Mouse (Mus musculus) frontal cortex, postnatal 10 days (tissue): ENCODE data around the gene Srrt.
"Not testable (repeated sequence)": the region's sequence is repeated elsewhere in the genome, so short reads cannot be mapped to it uniquely, and the experiment has no call there.

Source experiments
- DNase-seq, 2 experiments: peaks; one replicate each; pipeline ENCODE4 v3.0.0; 2022; ENCODE audit warnings: low spot score in 2 of 2, mixed read lengths in 1 of 2

Srrt gene

GRCm38 (mm10) chr5:137297126-137297525 is 10.3 kb downstream of the Srrt start:
- DNase-seq = no peak

GRCm38 (mm10) chr5:137295712-137296111 is 11.8 kb downstream of the Srrt start:
- DNase-seq = no peak

GRCm38 (mm10) chr5:137295296-137295695 is 12.2 kb downstream of the Srrt start:
- DNase-seq = no peak

GRCm38 (mm10) chr5:137294744-137295093 is 12.8 kb downstream of the Srrt start:
- peak in 1 of 2 experiments; percentile 59 for DNase-seq

DNA sequence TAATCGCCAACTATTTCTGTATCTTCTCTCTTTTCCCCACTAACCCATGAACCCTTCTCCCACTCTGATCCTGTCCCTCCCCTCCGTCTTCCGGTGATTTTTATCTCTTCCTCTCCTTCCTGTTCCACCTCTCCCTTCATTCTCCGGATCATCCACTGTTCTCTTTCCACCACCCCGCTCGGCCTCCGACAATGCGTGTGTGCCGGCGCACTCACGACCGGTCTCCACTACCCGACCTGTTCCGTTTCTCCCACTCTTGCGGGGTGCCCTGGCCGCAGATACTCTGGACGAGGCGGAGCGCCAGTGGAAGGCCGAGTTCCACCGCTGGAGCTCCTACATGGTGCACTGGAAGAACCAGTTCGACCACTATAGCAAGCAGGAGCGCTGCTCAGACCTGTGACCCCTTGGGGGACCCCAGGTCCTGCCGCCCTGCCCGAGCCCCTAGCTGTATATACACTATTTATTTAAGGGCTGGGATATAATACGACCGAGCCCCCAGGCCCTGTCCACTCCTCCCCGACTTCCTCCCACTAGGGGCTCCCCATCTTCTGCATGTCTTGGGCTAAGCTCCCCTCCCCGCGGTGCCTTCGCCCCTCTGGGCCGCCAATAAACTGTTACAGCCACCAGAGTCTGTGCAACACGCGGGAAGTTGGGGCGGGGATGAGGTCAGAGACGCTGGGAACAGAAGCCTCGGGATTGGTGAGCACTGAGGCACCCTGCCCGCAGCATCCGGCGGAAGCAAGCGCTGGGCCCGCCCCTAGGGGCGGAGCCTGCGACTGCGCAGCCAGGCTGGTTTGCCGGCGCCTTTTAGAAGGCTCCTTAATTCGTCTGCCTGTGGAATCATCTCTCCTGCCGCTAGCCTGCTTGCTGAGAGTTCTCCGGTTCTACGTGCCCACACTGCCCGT is 13.4 kb downstream of the Srrt start, which contains the start of gene Ufsp1:
Ufsp1 (plus strand) TSS at position 791 of the 905 bp plus-strand sequence.
- peak; percentile 94 to 96 for DNase-seq

GRCm38 (mm10) chr5:137293282-137293681 is 14.2 kb downstream of the Srrt start:
- peak; percentile 64 to 68 for DNase-seq

GRCm38 (mm10) chr5:137291381-137291926 is 16.0 kb downstream of the Srrt start:
- DNase-seq = no peak

DNA sequence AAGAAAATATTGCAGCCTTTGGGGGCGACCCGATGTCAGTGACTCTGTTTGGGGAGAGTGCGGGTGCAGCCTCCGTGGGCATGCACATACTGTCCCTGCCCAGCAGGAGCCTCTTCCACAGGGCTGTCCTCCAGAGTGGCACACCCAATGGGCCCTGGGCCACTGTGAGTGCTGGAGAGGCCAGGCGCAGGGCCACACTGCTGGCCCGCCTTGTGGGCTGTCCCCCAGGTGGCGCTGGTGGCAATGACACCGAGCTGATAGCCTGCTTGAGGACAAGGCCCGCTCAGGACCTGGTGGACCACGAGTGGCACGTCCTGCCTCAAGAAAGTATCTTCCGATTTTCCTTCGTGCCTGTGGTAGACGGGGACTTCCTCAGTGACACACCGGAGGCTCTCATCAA is 16.8 kb downstream of the Srrt start:
- peak; percentile 32 to 55 for DNase-seq

- no peak for DNase-seq
Measured at GRCm38 (mm10) chr5:137289591-137290365, 17.7 kb downstream of the Srrt start.

DNA sequence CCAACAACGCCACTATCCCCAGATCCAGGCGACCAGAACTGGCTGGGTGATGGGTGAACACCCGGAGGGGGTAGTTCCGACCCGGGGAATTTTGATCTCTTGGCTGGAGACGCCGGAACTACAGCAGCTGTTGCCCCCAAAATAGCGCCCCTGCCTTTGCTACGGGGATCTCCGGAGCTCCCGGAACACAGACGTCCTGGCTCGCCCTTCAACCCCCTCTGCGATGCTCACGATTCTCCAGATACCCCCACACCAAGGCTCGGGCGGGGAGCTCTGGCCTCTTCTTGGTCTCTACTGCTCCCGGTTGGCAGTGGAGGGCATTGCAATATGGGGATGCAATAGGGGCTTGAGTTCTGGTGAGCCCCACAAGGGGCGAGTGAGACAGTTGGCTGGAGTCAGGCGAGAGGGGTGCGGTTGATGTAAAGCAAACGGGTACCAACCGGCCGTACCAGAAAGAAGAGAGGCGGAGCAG is 18.4 kb downstream of the Srrt start:
- peak; percentile 72 to 77 for DNase-seq

GRCm38 (mm10) chr5:137287953-137288743 is 19.3 kb downstream of the Srrt start:
- DNase-seq = peak; percentile 63 to 64

- DNase-seq = peak; percentile 72
Measured at GRCm38 (mm10) chr5:137287032-137287952, 20.2 kb downstream of the Srrt start, which contains the start of gene Ache. Gene Ache (plus strand): TSS chr5:137287519.

- peak; percentile 82 to 86 for DNase-seq
Measured at GRCm38 (mm10) chr5:137286655-137287031, 20.8 kb downstream of the Srrt start.

DNA sequence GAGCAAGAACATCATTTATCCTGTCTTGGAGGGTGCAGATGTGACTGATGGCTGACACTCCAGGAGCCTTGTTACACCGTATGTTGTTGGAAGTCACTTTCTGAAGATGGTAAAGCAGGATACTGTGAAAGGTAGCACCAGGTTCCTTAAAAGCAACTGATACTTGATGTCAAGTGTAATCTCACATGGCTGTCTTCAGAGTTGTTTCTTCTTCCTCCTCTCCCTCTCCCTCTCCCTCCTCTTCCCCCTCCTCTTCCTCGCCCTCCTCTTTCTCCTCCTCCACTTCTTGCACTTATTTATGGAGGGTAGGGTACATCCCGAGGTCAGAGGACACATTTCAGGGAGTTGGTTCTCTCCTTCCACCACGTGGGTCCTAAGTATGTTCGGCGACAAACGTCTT is 21.5 kb downstream of the Srrt start:
- no peak for DNase-seq

DNA sequence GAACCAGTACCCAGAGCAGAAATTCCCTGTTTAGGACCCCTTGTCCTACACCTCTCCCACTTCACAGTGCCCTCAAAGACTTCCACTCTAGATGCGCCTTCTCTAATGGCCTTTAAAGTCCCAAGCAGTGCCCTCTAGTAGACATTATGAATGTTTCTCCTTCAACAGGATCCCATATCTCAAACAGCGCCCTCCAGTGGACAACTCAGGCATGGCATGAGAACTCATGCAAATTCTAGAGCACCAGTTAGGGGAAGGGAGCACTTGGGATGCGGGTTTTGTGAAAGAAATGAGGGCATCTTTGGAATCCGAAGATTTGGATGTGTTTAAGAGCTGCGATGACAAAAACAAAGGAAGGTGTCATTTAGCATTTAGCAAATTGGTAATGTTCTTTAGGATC is 22.4 kb downstream of the Srrt start:
- no peak for DNase-seq

DNA sequence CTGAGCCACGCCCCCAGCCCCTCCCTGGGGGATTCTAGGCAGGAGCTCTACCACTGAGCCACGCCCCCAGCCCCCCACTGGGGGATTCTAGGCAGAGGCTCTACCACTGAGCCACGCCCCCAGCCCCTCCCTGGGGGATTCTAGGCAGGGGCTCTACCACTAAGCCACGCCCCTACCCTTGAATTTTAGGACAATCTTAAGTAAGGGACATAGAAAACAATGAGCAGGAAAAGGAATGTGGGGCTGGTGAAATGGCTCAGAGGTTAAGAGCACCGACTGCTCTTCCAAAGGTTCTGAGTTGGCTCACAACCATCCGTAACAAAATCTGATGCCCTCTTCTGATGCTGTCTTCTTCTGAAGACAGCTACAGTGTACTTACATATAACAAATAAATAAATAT is 23.1 kb downstream of the Srrt start:
- DNase-seq = not testable (repeated sequence)

DNA sequence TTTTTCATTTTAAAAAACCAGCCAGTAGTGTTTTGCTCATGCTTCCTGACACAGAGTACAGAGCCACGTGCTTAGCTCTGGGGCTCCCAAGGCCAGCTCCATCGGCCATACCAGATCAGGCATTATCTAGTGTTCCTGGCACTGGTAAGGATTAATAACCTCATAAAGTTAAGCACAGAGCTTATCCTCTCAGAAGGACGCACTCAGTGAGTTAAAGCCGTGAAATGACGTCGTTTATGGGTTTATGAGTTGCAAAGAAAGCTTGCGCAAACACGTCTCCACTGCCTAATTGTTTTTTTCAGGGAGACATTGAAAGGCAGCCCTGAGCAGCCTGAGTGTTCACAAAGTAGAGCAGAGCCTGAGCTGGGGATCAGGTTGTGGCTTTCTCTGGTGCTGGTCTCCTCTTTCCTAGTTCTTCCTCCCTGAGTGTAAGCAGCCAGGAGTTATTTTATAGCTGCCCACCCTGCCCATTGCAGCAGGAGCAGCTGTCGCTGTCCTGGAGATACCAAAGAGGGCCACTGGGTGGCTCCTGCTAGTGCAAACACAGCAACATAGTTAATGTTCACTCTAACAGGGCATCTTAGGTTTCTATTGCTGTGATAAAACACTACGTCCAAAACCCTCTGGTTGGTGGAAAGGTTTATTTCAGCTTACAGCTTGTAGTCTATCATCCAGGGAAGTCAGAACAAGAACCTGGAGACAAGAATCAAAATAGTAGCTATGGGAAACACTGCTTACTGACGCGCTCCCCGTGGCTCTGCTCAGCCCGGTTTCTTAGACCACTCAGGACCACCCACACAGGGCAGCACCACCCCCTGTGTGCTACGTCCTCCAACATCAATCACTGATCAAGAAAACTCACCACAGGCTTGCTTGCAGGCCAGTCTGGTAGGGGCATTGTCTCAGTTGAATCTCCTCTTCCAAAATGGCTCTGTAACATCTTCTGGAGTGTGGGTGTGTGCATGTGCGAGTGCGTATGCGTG is 29.8 kb downstream of the Srrt start:
- no peak for DNase-seq

DNA sequence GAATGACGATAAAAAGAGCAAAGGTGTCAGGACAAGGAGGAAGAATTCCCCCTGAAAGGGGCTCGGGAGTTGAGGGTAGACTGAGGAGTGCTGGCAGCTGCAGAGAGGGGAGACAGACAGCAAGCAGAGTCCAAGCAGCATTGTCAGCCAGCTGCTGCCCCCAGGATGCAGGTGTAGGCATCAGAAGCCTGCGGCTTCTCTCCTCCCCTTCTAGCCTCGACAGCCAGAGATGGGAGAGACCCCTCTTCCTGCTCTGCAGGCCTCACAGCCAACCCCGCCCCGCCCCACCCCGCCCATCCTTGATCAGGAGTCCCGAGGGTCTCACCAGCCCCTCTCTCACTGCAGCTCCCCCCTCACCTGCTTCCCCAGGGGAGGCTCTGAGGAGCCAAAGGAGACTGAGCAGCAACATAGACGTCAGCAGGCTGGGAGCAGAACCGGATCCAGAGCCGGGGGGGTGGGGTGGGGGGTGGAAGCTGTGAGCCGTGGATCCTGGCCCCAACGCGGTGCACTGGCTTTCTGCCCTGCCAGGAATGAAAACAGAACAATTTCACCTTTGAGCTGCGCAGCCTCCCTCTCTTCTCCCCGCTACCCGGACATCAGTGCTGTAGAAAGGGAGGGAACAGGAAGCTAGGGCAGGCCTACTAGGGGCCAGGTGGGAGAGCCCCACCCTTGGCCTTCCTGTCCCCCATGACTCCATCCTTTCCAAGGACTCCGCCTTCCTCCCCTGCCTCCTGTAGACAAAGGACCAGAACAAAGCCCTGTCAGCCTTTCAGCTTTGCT is 39.2 kb downstream of the Srrt start:
- no peak for DNase-seq
